12 mouse cellular contexts compared by ENCODE assay signal in genomic region chr2:33760571-33760991, GRCm38 (mm10).
DNase-seq lines count a peak whose midpoint lies in the region; ATAC-seq lines count a peak whose summit lies in the region.
"Had no signal": no experiment of that assay in that cellular context is flagged by ENCODE, and none has a peak within 500 bp of the region (broad histone marks: within the 10 kb centered on the region; RNA-seq: fewer than 3 reads in every experiment).

No protein-coding gene starts in this region.

- no peak overlapping the region for H3K9ac ChIP-seq in hindbrain, embryonic 12.5 days
- H3K9ac ChIP-seq in hindbrain, embryonic 11.5 days (ENCODE audit: low read depth, low read length) = no peak overlapping the region
- no peak overlapping the region for H3K9ac ChIP-seq in intestine, embryonic 16.5 days (ENCODE audit: low read depth, low read length)
- H3K9ac ChIP-seq in intestine, embryonic 15.5 days = no peak overlapping the region
- H3K9ac ChIP-seq: liver, embryonic 13.5 days had no signal

- H3K36me3 ChIP-seq in hindbrain, embryonic 12.5 days = 0 out of 2 replicates have a peak, but pooled peaks cover 5% of the 10 kb centered on the region
- no peaks in the 10 kb centered on the region for H3K36me3 ChIP-seq in hindbrain, embryonic 11.5 days (ENCODE audit: control insufficient read depth, insufficient read depth, low read length)
- H3K36me3 ChIP-seq in intestine, embryonic 16.5 days (ENCODE audit: control insufficient read depth, insufficient read depth, low read length) = no peaks in the 10 kb centered on the region
- 0 out of 2 replicates have a peak, but pooled peaks cover 4% of the 10 kb centered on the region for H3K36me3 ChIP-seq in intestine, embryonic 15.5 days
- H3K36me3 ChIP-seq: liver, embryonic 13.5 days had no signal

- H3K9me3 ChIP-seq in hindbrain, embryonic 12.5 days (replicated peaks) = no peaks in the 10 kb centered on the region
- no peaks in the 10 kb centered on the region for H3K9me3 ChIP-seq in hindbrain, embryonic 11.5 days (ENCODE audit: control insufficient read depth, low read length)
- no peaks in the 10 kb centered on the region for H3K9me3 ChIP-seq in intestine, embryonic 16.5 days (ENCODE audit: control insufficient read depth, low read length)
- no peaks in the 10 kb centered on the region for H3K9me3 ChIP-seq in intestine, embryonic 15.5 days
- H3K9me3 ChIP-seq: liver, embryonic 13.5 days; megakaryocyte, embryonic 14.5 days had no signal

- DNase-seq in hindbrain, embryonic 11.5 days (ENCODE audit: low spot score) = no peak
- DNase-seq in right cerebral cortex, adult 2 months (ENCODE audit: low spot score in 2 of 2) = peak; percentile 58 to 59
- DNase-seq in right cerebral cortex, postnatal 4 days = no peak
- DNase-seq in layer of hippocampus, adult 18-20 months (ENCODE audit: low spot score in 2 of 2) = peak; percentile 70 to 76
- DNase-seq in urinary bladder, postnatal 36 days (ENCODE audit: low spot score in 2 of 2) = no peak
- DNase-seq: cerebellum, adult 2 months; kidney, postnatal 4 days; liver, embryonic 13.5 days had no signal

- H3K27me3 ChIP-seq in hindbrain, embryonic 12.5 days = no peaks in the 10 kb centered on the region
- no peaks in the 10 kb centered on the region for H3K27me3 ChIP-seq in hindbrain, embryonic 11.5 days (ENCODE audit: control insufficient read depth, insufficient read depth, low read length)
- no peaks in the 10 kb centered on the region for H3K27me3 ChIP-seq in intestine, embryonic 16.5 days (replicated peaks; ENCODE audit: control insufficient read depth, insufficient read depth, low read length)
- no peaks in the 10 kb centered on the region for H3K27me3 ChIP-seq in intestine, embryonic 15.5 days (replicated peaks)
- H3K27me3 ChIP-seq: liver, embryonic 13.5 days; megakaryocyte, embryonic 14.5 days had no signal

- peaks cover 33% of the 10 kb centered on the region for H3K4me1 ChIP-seq in hindbrain, embryonic 12.5 days
- H3K4me1 ChIP-seq in hindbrain, embryonic 11.5 days (replicated peaks; ENCODE audit: control insufficient read depth, insufficient read depth, low read length) = no peaks in the 10 kb centered on the region; the same call in 1 of the 2 replicates
- peaks cover 7% of the 10 kb centered on the region for H3K4me1 ChIP-seq in intestine, embryonic 16.5 days (ENCODE audit: control insufficient read depth, insufficient read depth, low read length)
- peaks cover 3% of the 10 kb centered on the region; the same call in 1 of the 2 replicates for H3K4me1 ChIP-seq in intestine, embryonic 15.5 days (replicated peaks)

- H3K4me3 ChIP-seq in hindbrain, embryonic 12.5 days = no peak overlapping the region
- no peak overlapping the region for H3K4me3 ChIP-seq in hindbrain, embryonic 11.5 days (ENCODE audit: low read depth, low read length)
- no peak overlapping the region for H3K4me3 ChIP-seq in intestine, embryonic 16.5 days (ENCODE audit: low read length)
- H3K4me3 ChIP-seq in intestine, embryonic 15.5 days (replicated peaks) = no peak overlapping the region
- H3K4me3 ChIP-seq: liver, embryonic 13.5 days; megakaryocyte, embryonic 14.5 days had no signal

- ATAC-seq in hindbrain, embryonic 12.5 days (ENCODE audit: low FRiP score) = no peak
- no peak for ATAC-seq in hindbrain, embryonic 11.5 days (ENCODE audit: low FRiP score)
- no peak for ATAC-seq in intestine, embryonic 16.5 days
- no peak for ATAC-seq in intestine, embryonic 15.5 days

- 66% methylated on average over 13 of the region's 13 CpGs for WGBS in hindbrain, embryonic 12.5 days
- WGBS in hindbrain, embryonic 11.5 days = 81% methylated on average over 13 of the region's 13 CpGs
- WGBS in intestine, embryonic 16.5 days = 58% methylated on average over 13 of the region's 13 CpGs
- WGBS in intestine, embryonic 15.5 days = 66% methylated on average over 13 of the region's 13 CpGs

- H3K27ac ChIP-seq in hindbrain, embryonic 12.5 days = peak overlapping the region; percentile 66; the same call in 1 of the 2 replicates
- no peak overlapping the region for H3K27ac ChIP-seq in hindbrain, embryonic 11.5 days (ENCODE audit: low read depth, low read length)
- no peak overlapping the region for H3K27ac ChIP-seq in intestine, embryonic 16.5 days (ENCODE audit: low read length)
- H3K27ac ChIP-seq in intestine, embryonic 15.5 days = no peak overlapping the region
- H3K27ac ChIP-seq: liver, embryonic 13.5 days had no signal

- H3K4me2 ChIP-seq in hindbrain, embryonic 12.5 days (replicated peaks) = no peak overlapping the region
- no peak overlapping the region for H3K4me2 ChIP-seq in hindbrain, embryonic 11.5 days (replicated peaks; ENCODE audit: low read depth, low read length)
- no peak overlapping the region for H3K4me2 ChIP-seq in intestine, embryonic 16.5 days (ENCODE audit: low read depth, low read length)
- no peak overlapping the region for H3K4me2 ChIP-seq in intestine, embryonic 15.5 days (replicated peaks)
- H3K4me2 ChIP-seq: liver, embryonic 13.5 days had no signal

Comparison
In these comparisons a context has a peak if more than half of its experiments do, and no peak if none do; other contexts are left out.
1. DNase-seq: peak in right cerebral cortex, adult 2 months (2 of 2) and layer of hippocampus, adult 18-20 months (2 of 2); none in hindbrain, embryonic 11.5 days (single experiment), right cerebral cortex, postnatal 4 days (single experiment) and urinary bladder, postnatal 36 days (0 of 2).